Mouse (Mus musculus) kidney, postnatal 10 days (tissue): ENCODE results near the gene Aars2.

Experiments
- DNase-seq: peaks from one replicate; pipeline ENCODE4 v3.0.0; 2021; ENCODE audit warnings: mixed read lengths

Aars2 gene

GRCm38 (mm10) chr17:45506700-45507189 is at the start of gene Aars2:
Aars2 (plus strand) TSS chr17:45506841.
- peak; percentile 98 for DNase-seq

GRCm38 (mm10) chr17:45457487-45457886 is 49.2 kb upstream of the Aars2 start:
- no peak for DNase-seq

GRCm38 (mm10) chr17:45458516-45458915 is 48.1 kb upstream of the Aars2 start:
- DNase-seq: no peak

GRCm38 (mm10) chr17:45459062-45459461 is 47.6 kb upstream of the Aars2 start:
- DNase-seq: no peak

GRCm38 (mm10) chr17:45462506-45462905 is 44.1 kb upstream of the Aars2 start:
- no peak for DNase-seq

- no peak for DNase-seq
Observed at GRCm38 (mm10) chr17:45464255-45464654, 42.4 kb upstream of the Aars2 start.

GRCm38 (mm10) chr17:45466701-45467100 is 39.9 kb upstream of the Aars2 start:
- DNase-seq: no peak

GRCm38 (mm10) chr17:45468302-45468701 is 38.3 kb upstream of the Aars2 start:
- DNase-seq: no peak

- no peak for DNase-seq
Observed at GRCm38 (mm10) chr17:45470726-45471125, 35.9 kb upstream of the Aars2 start.

GRCm38 (mm10) chr17:45473667-45474066 is 33.0 kb upstream of the Aars2 start:
- no peak for DNase-seq

GRCm38 (mm10) chr17:45474146-45474545 is 32.5 kb upstream of the Aars2 start:
- no peak for DNase-seq

- peak; percentile 68 for DNase-seq
Observed at GRCm38 (mm10) chr17:45474669-45475465, 31.8 kb upstream of the Aars2 start, which contains the start of gene Spats1. Spats1 (minus strand) TSS chr17:45475415.

- DNase-seq: peak; percentile 87
Observed at GRCm38 (mm10) chr17:45478234-45478825, 28.3 kb upstream of the Aars2 start.

GRCm38 (mm10) chr17:45480429-45480828 is 26.2 kb upstream of the Aars2 start:
- no peak for DNase-seq

- no peak for DNase-seq
Observed at GRCm38 (mm10) chr17:45485581-45485980, 21.1 kb upstream of the Aars2 start.

- no peak for DNase-seq
Observed at GRCm38 (mm10) chr17:45487216-45487615, 19.4 kb upstream of the Aars2 start.

- DNase-seq: no peak
Observed at GRCm38 (mm10) chr17:45488321-45489254, 18.1 kb upstream of the Aars2 start.

GRCm38 (mm10) chr17:45489736-45490135 is 16.9 kb upstream of the Aars2 start:
- DNase-seq: no peak

GRCm38 (mm10) chr17:45490532-45491154 is 16.0 kb upstream of the Aars2 start:
- no peak for DNase-seq

- no peak for DNase-seq
Observed at GRCm38 (mm10) chr17:45495398-45495797, 11.2 kb upstream of the Aars2 start.

GRCm38 (mm10) chr17:45498397-45498796 is 8.2 kb upstream of the Aars2 start:
- DNase-seq: no peak

- DNase-seq: no peak
Observed at GRCm38 (mm10) chr17:45499516-45499915, 7.1 kb upstream of the Aars2 start.

- no peak for DNase-seq
Observed at GRCm38 (mm10) chr17:45500981-45501380, 5.7 kb upstream of the Aars2 start.
